In the genomic region with DNA sequence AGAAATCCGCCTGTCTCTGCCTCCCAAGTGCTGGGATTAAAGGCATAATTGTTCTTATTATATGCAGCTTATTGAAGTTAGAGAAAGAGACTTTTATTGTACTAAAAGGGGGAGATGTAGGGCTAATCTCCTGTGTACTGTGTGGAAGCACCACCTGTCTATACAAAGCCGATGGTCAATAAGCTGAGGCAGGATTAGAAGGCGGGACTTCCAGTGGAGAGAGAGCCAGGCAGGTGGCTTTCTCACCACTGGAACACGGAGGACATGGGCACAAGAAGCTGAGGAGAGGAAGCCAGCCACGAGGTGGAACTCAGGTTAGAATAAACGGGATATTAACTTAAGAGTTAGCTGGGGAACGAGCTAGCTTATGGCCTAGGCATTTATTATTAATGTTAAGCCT, we compare ENCODE assay signal across 8 mouse cellular contexts. TPM values are rescaled to one million over a fixed set of nuclear protein-coding genes. Genes with fewer than 3 reads are reported as not detected.
DNase-seq lines count a peak whose midpoint lies in the region; ATAC-seq and TF ChIP-seq lines count a peak whose summit lies in the region.

A gene (plus strand): TSS at position 222 of the 400 bp plus-strand sequence.

- H3K9me3 ChIP-seq in midbrain, embryonic 15.5 days: no peaks in the 10 kb centered on the region

- H3K4me3 ChIP-seq in midbrain, embryonic 15.5 days: no peak within 1 kb of the TSS

- TF ChIP-seq CTCF in brain, embryonic 14.5 days (IDR thresholded peaks at IDR 0.05; ENCODE audit: borderline replicate concordance, extremely low read depth, insufficient read depth, insufficient read length): no peak

- no peak for DNase-seq in layer of hippocampus, adult 8-10 months (ENCODE audit: low spot score in 2 of 2)
- DNase-seq in layer of hippocampus, adult 9-11 months: no peak
- no peak for DNase-seq in brain, embryonic 14.5 days (ENCODE audit: low read depth)
- DNase-seq in heart, adult 8-10 months (ENCODE audit: low spot score): no peak
- no peak for DNase-seq in layer of hippocampus, postnatal 25 days (ENCODE audit: extremely low spot score in 1 of 2, low spot score in 1 of 2)
- no peak for DNase-seq in thymus, postnatal 10 days (ENCODE audit: low spot score in 2 of 2)
- no peak for DNase-seq in frontal cortex, postnatal 25 days (ENCODE audit: low spot score in 2 of 2)

- H3K9ac ChIP-seq in midbrain, embryonic 15.5 days: no peak within 1 kb of the TSS

- no peaks in the 10 kb centered on the region for H3K27me3 ChIP-seq in midbrain, embryonic 15.5 days (replicated peaks)

- H3K36me3 ChIP-seq in midbrain, embryonic 15.5 days (replicated peaks): no peaks in the 10 kb centered on the region

- TF ChIP-seq POLR2A in brain, embryonic 14.5 days (IDR thresholded peaks at IDR 0.05; ENCODE audit: borderline replicate concordance, extremely low read depth, insufficient read depth, insufficient read length, poor library complexity, severe bottlenecking): no peak

- no peak within 1 kb of the TSS for H3K27ac ChIP-seq in midbrain, embryonic 15.5 days

- ATAC-seq in midbrain, embryonic 15.5 days (replicated peaks): no peak

- H3K4me1 ChIP-seq in midbrain, embryonic 15.5 days: peaks cover 29% of the 10 kb centered on the region

- 74% methylated on average over 7 of the region's 7 CpGs for WGBS in midbrain, embryonic 15.5 days

- H3K4me2 ChIP-seq in midbrain, embryonic 15.5 days: no peak within 1 kb of the TSS

RNA-seq across cellular contexts. Expression of the gene that starts here (rescaled TPM):
- total RNA-seq in layer of hippocampus, adult 8-10 months (2022): 10 to 100 TPM; 51.8 to 64.2 (median 60.9) TPM
- 96.1 and 112 TPM in 2 replicates for polyA plus RNA-seq in brain, embryonic 14.5 days (2012; rRNA removed)
- total RNA-seq in heart, adult 8-10 months (2022): 10 to 100 TPM; 86.9 to 99.5 (median 95.3) TPM
- total RNA-seq in layer of hippocampus, postnatal 25 days (2021): 10 to 100 TPM; 54.5 to 72.1 TPM
- 48.7 and 49.0 TPM in 2 replicates for polyA plus RNA-seq in midbrain, embryonic 15.5 days (2015; fragmentation: Nextera tagmentation; extraction: Ambion mirVana)
